Comparison of ENCODE assay signal across 25 mouse cellular contexts in the genomic region with DNA sequence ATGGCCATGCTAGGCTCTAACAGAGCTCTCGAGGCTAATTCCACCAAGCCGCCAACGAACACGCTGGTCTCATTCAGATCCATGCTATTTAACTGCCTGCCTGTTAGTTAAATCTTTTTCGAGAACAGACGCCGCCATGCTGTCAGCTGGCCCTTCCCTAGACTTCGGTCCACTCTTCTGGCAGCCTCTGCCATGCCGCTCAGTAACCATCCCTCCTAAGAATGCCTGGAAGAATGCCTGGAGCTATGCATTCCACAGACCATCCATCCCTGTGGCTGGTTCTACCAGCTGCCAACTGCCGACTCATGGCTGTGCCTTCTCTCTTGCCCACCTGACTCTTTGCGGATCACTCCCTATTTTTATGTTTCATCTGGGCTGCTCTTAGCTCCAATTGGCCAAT.
A peak's percentile ranks its signal among the peaks of the same experiment; 100 is the strongest.
DNase-seq lines count a peak whose midpoint lies in the region; ATAC-seq and TF ChIP-seq lines count a peak whose summit lies in the region.
"Had no signal": no experiment of that assay in that cellular context is flagged by ENCODE, and none has a peak within 500 bp of the region (broad histone marks: within the 10 kb centered on the region; RNA-seq: fewer than 3 reads in every experiment).

No protein-coding gene starts in this region.

- no peak overlapping the region for H3K4me2 ChIP-seq in hindbrain, postnatal 0 days (ENCODE audit: low read depth, low read length)
- no peak overlapping the region for H3K4me2 ChIP-seq in hindbrain, embryonic 11.5 days (replicated peaks; ENCODE audit: low read depth, low read length)
- H3K4me2 ChIP-seq: hindbrain, embryonic 12.5 days; limb, embryonic 13.5 days; liver, embryonic 12.5 days; midbrain, embryonic 13.5 days had no signal

- WGBS in hindbrain, postnatal 0 days = 78% methylated on average over 11 of the region's 11 CpGs
- WGBS in hindbrain, embryonic 11.5 days = 92% methylated on average over 11 of the region's 11 CpGs

- 0 out of 2 replicates have a peak, but pooled peaks cover 5% of the 10 kb centered on the region for H3K4me1 ChIP-seq in hindbrain, postnatal 0 days (ENCODE audit: insufficient read depth, low read length)
- H3K4me1 ChIP-seq in hindbrain, embryonic 11.5 days (replicated peaks; ENCODE audit: control insufficient read depth, insufficient read depth, low read length) = no peaks in the 10 kb centered on the region
- H3K4me1 ChIP-seq: limb, embryonic 13.5 days; liver, embryonic 12.5 days had no signal

- H3K4me3 ChIP-seq in hindbrain, postnatal 0 days (ENCODE audit: low read length) = no peak overlapping the region
- H3K4me3 ChIP-seq in hindbrain, embryonic 11.5 days (ENCODE audit: low read depth, low read length) = no peak overlapping the region
- H3K4me3 ChIP-seq: hindbrain, embryonic 12.5 days; left cerebral cortex, adult 2 months; limb, embryonic 13.5 days; liver, embryonic 12.5 days; midbrain, embryonic 13.5 days had no signal

- no peaks in the 10 kb centered on the region for H3K36me3 ChIP-seq in hindbrain, postnatal 0 days (ENCODE audit: insufficient read depth, low read length)
- no peaks in the 10 kb centered on the region for H3K36me3 ChIP-seq in hindbrain, embryonic 11.5 days (ENCODE audit: control insufficient read depth, insufficient read depth, low read length)
- H3K36me3 ChIP-seq: hindbrain, embryonic 12.5 days; limb, embryonic 13.5 days; liver, embryonic 12.5 days; midbrain, embryonic 13.5 days had no signal

- H3K9me3 ChIP-seq in hindbrain, postnatal 0 days (ENCODE audit: low read length) = no peaks in the 10 kb centered on the region
- no peaks in the 10 kb centered on the region for H3K9me3 ChIP-seq in hindbrain, embryonic 11.5 days (ENCODE audit: control insufficient read depth, low read length)
- H3K9me3 ChIP-seq: hindbrain, embryonic 12.5 days; limb, embryonic 13.5 days; midbrain, embryonic 13.5 days had no signal

- TF ChIP-seq CTCF in hindbrain, postnatal 0 days (IDR thresholded peaks at IDR 0.05; ENCODE audit: low read depth) = no peak

- 0 out of 2 replicates have a peak, but pooled peaks have one; percentile 47 for ATAC-seq in hindbrain, postnatal 0 days
- no peak for ATAC-seq in hindbrain, embryonic 11.5 days (ENCODE audit: low FRiP score)
- ATAC-seq: forebrain, embryonic 14.5 days; intestine, embryonic 16.5 days; liver, embryonic 12.5 days; liver, postnatal 0 days; midbrain, embryonic 13.5 days had no signal

- no peak overlapping the region for H3K9ac ChIP-seq in hindbrain, postnatal 0 days (replicated peaks; ENCODE audit: low read length)
- H3K9ac ChIP-seq in hindbrain, embryonic 11.5 days (ENCODE audit: low read depth, low read length) = no peak overlapping the region
- H3K9ac ChIP-seq: hindbrain, embryonic 12.5 days; limb, embryonic 13.5 days; liver, embryonic 12.5 days; liver, postnatal 0 days; midbrain, embryonic 13.5 days had no signal

- no peak overlapping the region for H3K27ac ChIP-seq in hindbrain, postnatal 0 days
- no peak overlapping the region for H3K27ac ChIP-seq in hindbrain, embryonic 11.5 days (ENCODE audit: low read depth, low read length)
- H3K27ac ChIP-seq: hindbrain, embryonic 12.5 days; left cerebral cortex, adult 2 months; limb, embryonic 13.5 days; liver, embryonic 12.5 days; midbrain, embryonic 13.5 days had no signal

- no peaks in the 10 kb centered on the region for H3K27me3 ChIP-seq in hindbrain, postnatal 0 days (ENCODE audit: insufficient read depth, low read length)
- H3K27me3 ChIP-seq in hindbrain, embryonic 11.5 days (ENCODE audit: control insufficient read depth, insufficient read depth, low read length) = no peaks in the 10 kb centered on the region
- H3K27me3 ChIP-seq: hindbrain, embryonic 12.5 days; limb, embryonic 13.5 days; liver, embryonic 12.5 days; midbrain, embryonic 13.5 days had no signal

- DNase-seq in hindbrain, postnatal 0 days (ENCODE audit: low spot score) = peak; percentile 18
- DNase-seq in hindbrain, embryonic 11.5 days (ENCODE audit: low spot score) = no peak
- DNase-seq in 3134 (ENCODE audit: extremely low read depth, insufficient read length, low spot score) = peak; percentile 3
- peak; percentile 46 to 52 for DNase-seq in cerebellum, adult 18-20 months
- DNase-seq in cerebellum, postnatal 10 days = peak; percentile 78 to 84
- DNase-seq in adrenal gland, adult 2 months = no peak
- DNase-seq in yolk sac, embryonic 10.5 days (ENCODE audit: low spot score) = no peak
- DNase-seq in layer of hippocampus, postnatal 14 days (ENCODE audit: low spot score in 2 of 2) = no peak
- DNase-seq: adrenal gland, postnatal 36 days; gastrocnemius, postnatal 14 days; kidney, adult 9 months; kidney, postnatal 10 days; layer of hippocampus, adult 9-11 months; liver, postnatal 0 days; lung, postnatal 36 days; right cerebral cortex, adult 18-20 months; spleen, adult 18-20 months; thymus, adult 2 months had no signal

Comparison
In these comparisons a context has a peak if more than half of its experiments do, and no peak if none do; other contexts are left out.
1. DNase-seq: peak in hindbrain, postnatal 0 days (single experiment), 3134 (single experiment), cerebellum, adult 18-20 months (2 of 2) and cerebellum, postnatal 10 days (2 of 2); none in hindbrain, embryonic 11.5 days (single experiment), adrenal gland, adult 2 months (single experiment), yolk sac, embryonic 10.5 days (single experiment) and layer of hippocampus, postnatal 14 days (0 of 2).